Mouse (Mus musculus): ENCODE measurements around the gene Cers2. TPM values are rescaled to one million over a fixed set of nuclear protein-coding genes. Genes with fewer than 3 reads are reported as not detected.

Gene Cers2
- polyA plus RNA-seq, 1 experiment from 2014 or later, result 117 TPM

GRCm38 (mm10) chr3:95276428-95276934 lies 38.1 kb upstream of the Cers2 start:
- peaks cover 3% of the 10 kb centered on the region; the same call in 1 of the 2 replicates for H3K4me1 ChIP-seq (ENCODE audit: control insufficient read depth, insufficient read depth, low read length)
- WGBS (ENCODE audit: insufficient replicate concordance), result 61% methylated on average over 5 of the region's 5 CpGs
- no peaks in the 10 kb centered on the region for H3K9me3 ChIP-seq (replicated peaks; ENCODE audit: control insufficient read depth, low read length)
- no peaks in the 10 kb centered on the region for H3K27me3 ChIP-seq (ENCODE audit: control insufficient read depth, insufficient read depth, low read length)
- H3K27ac ChIP-seq (ENCODE audit: low read depth, low read length), result no peak overlapping the region; the same call in 1 of the 2 replicates
- no peak for ATAC-seq (replicated peaks; ENCODE audit: insufficient number of reproducible peaks, low FRiP score, low TSS enrichment)
- H3K4me2 ChIP-seq, result no peak overlapping the region
- H3K9ac ChIP-seq (ENCODE audit: low read depth, low read length), result no peak overlapping the region
- H3K36me3 ChIP-seq (ENCODE audit: control insufficient read depth, insufficient read depth, low read length), result no peaks in the 10 kb centered on the region; the same call in 1 of the 2 replicates
- no peak overlapping the region for H3K4me3 ChIP-seq (ENCODE audit: low read depth, low read length)

- Histone ChIP-seq H3K4me1 (ENCODE audit: control insufficient read depth, insufficient read depth, low read length) (peaks cover 3% of the 10 kb centered on the region; the same call in 1 of the 2 replicates), H3K4me3 (ENCODE audit: low read depth, low read length) (no peak overlapping the region), H3K9me3 (replicated peaks; ENCODE audit: control insufficient read depth, low read length) (no peaks in the 10 kb centered on the region), H3K4me2 (no peak overlapping the region), H3K27ac (ENCODE audit: low read depth, low read length) (no peak overlapping the region), H3K36me3 (ENCODE audit: control insufficient read depth, insufficient read depth, low read length) (no peaks in the 10 kb centered on the region; the same call in 1 of the 2 replicates), H3K9ac (ENCODE audit: low read depth, low read length) (0 out of 2 replicates have a peak overlapping the region, but pooled peaks have one; percentile 39), H3K27me3 (ENCODE audit: control insufficient read depth, insufficient read depth, low read length) (no peaks in the 10 kb centered on the region)
- ATAC-seq (replicated peaks; ENCODE audit: insufficient number of reproducible peaks, low FRiP score, low TSS enrichment), result no peak
- 60% methylated on average over 1 of the region's 1 CpGs for WGBS (ENCODE audit: insufficient replicate concordance)
Observed at GRCm38 (mm10) chr3:95277149-95277551, 37.4 kb upstream of the Cers2 start.

- H3K4me2 ChIP-seq, result peak overlapping the region; percentile 81
- peak overlapping the region; percentile 96 for H3K9ac ChIP-seq (ENCODE audit: low read depth, low read length)
- no peak for ATAC-seq (replicated peaks; ENCODE audit: insufficient number of reproducible peaks, low FRiP score, low TSS enrichment)
- H3K4me1 ChIP-seq (ENCODE audit: control insufficient read depth, insufficient read depth, low read length), result peaks cover 9% of the 10 kb centered on the region
- no peaks in the 10 kb centered on the region for H3K36me3 ChIP-seq (ENCODE audit: control insufficient read depth, insufficient read depth, low read length)
- 11% methylated on average over 8 of the region's 8 CpGs for WGBS (ENCODE audit: insufficient replicate concordance)
- H3K4me3 ChIP-seq (ENCODE audit: low read depth, low read length), result peak overlapping the region; percentile 84
- peak overlapping the region; percentile 84 for H3K27ac ChIP-seq (ENCODE audit: low read depth, low read length)
- no peaks in the 10 kb centered on the region for H3K9me3 ChIP-seq (replicated peaks; ENCODE audit: control insufficient read depth, low read length)
- no peaks in the 10 kb centered on the region for H3K27me3 ChIP-seq (ENCODE audit: control insufficient read depth, insufficient read depth, low read length)
Observed at GRCm38 (mm10) chr3:95280747-95281146, 33.8 kb upstream of the Cers2 start.

- no peaks in the 10 kb centered on the region for H3K27me3 ChIP-seq (ENCODE audit: control insufficient read depth, insufficient read depth, low read length)
- H3K9ac ChIP-seq (ENCODE audit: low read depth, low read length), result peak within 1 kb of the TSS; percentile 96
- no peaks in the 10 kb centered on the region for H3K36me3 ChIP-seq (ENCODE audit: control insufficient read depth, insufficient read depth, low read length)
- H3K27ac ChIP-seq (ENCODE audit: low read depth, low read length), result peak within 1 kb of the TSS; percentile 98
- under 1% methylated on average over 53 of the region's 53 CpGs for WGBS (ENCODE audit: insufficient replicate concordance)
- H3K4me3 ChIP-seq (ENCODE audit: low read depth, low read length), result peak within 1 kb of the TSS; percentile 84
- peaks cover 9% of the 10 kb centered on the region for H3K4me1 ChIP-seq (ENCODE audit: control insufficient read depth, insufficient read depth, low read length)
- H3K4me2 ChIP-seq, result peak within 1 kb of the TSS; percentile 81
- peak; percentile 87 for ATAC-seq (replicated peaks; ENCODE audit: insufficient number of reproducible peaks, low FRiP score, low TSS enrichment)
- no peaks in the 10 kb centered on the region for H3K9me3 ChIP-seq (replicated peaks; ENCODE audit: control insufficient read depth, low read length)
Observed at GRCm38 (mm10) chr3:95281216-95282126, 33.1 kb upstream of the Cers2 start, which contains the start of the genes Mindy1 and Prune1. Gene Mindy1 (plus strand): TSS chr3:95281345. Gene Prune1 (minus strand): TSS chr3:95282076.

GRCm38 (mm10) chr3:95282381-95282864 lies 32.2 kb upstream of the Cers2 start:
- WGBS (ENCODE audit: insufficient replicate concordance), result under 1% methylated on average over 11 of the region's 11 CpGs
- ATAC-seq (replicated peaks; ENCODE audit: insufficient number of reproducible peaks, low FRiP score, low TSS enrichment), result no peak
- Histone ChIP-seq H3K27ac (ENCODE audit: low read depth, low read length) (peak overlapping the region; percentile 98), H3K4me1 (ENCODE audit: control insufficient read depth, insufficient read depth, low read length) (peaks cover 9% of the 10 kb centered on the region), H3K27me3 (ENCODE audit: control insufficient read depth, insufficient read depth, low read length) (no peaks in the 10 kb centered on the region), H3K4me3 (ENCODE audit: low read depth, low read length) (peak overlapping the region; percentile 84), H3K36me3 (ENCODE audit: control insufficient read depth, insufficient read depth, low read length) (no peaks in the 10 kb centered on the region), H3K9ac (ENCODE audit: low read depth, low read length) (peak overlapping the region; percentile 93), H3K4me2 (peak overlapping the region; percentile 81), H3K9me3 (replicated peaks; ENCODE audit: control insufficient read depth, low read length) (no peaks in the 10 kb centered on the region)

- H3K9ac ChIP-seq (ENCODE audit: low read depth, low read length), result peak overlapping the region; percentile 93
- under 1% methylated on average over 51 of the region's 51 CpGs for WGBS (ENCODE audit: insufficient replicate concordance)
- H3K4me2 ChIP-seq, result peak overlapping the region; percentile 81
- peak; percentile 68 for ATAC-seq (replicated peaks; ENCODE audit: insufficient number of reproducible peaks, low FRiP score, low TSS enrichment)
- H3K4me3 ChIP-seq (ENCODE audit: low read depth, low read length), result peak overlapping the region; percentile 84
- peak overlapping the region; percentile 98 for H3K27ac ChIP-seq (ENCODE audit: low read depth, low read length)
- H3K27me3 ChIP-seq (ENCODE audit: control insufficient read depth, insufficient read depth, low read length), result no peaks in the 10 kb centered on the region
- no peaks in the 10 kb centered on the region for H3K9me3 ChIP-seq (replicated peaks; ENCODE audit: control insufficient read depth, low read length)
- peaks cover 3% of the 10 kb centered on the region; the same call in 1 of the 2 replicates for H3K36me3 ChIP-seq (ENCODE audit: control insufficient read depth, insufficient read depth, low read length)
- H3K4me1 ChIP-seq (ENCODE audit: control insufficient read depth, insufficient read depth, low read length), result peaks cover 9% of the 10 kb centered on the region
Observed at GRCm38 (mm10) chr3:95282865-95283588, 31.6 kb upstream of the Cers2 start.

GRCm38 (mm10) chr3:95283589-95283941 lies 31.0 kb upstream of the Cers2 start:
- Histone ChIP-seq H3K4me3 (ENCODE audit: low read depth, low read length) (peak overlapping the region; percentile 84), H3K27ac (ENCODE audit: low read depth, low read length) (peak overlapping the region; percentile 98), H3K27me3 (ENCODE audit: control insufficient read depth, insufficient read depth, low read length) (no peaks in the 10 kb centered on the region), H3K36me3 (ENCODE audit: control insufficient read depth, insufficient read depth, low read length) (peaks cover 9% of the 10 kb centered on the region), H3K4me2 (peak overlapping the region; percentile 81), H3K4me1 (ENCODE audit: control insufficient read depth, insufficient read depth, low read length) (peaks cover 9% of the 10 kb centered on the region), H3K9me3 (replicated peaks; ENCODE audit: control insufficient read depth, low read length) (no peaks in the 10 kb centered on the region), H3K9ac (ENCODE audit: low read depth, low read length) (peak overlapping the region; percentile 93)
- ATAC-seq (replicated peaks; ENCODE audit: insufficient number of reproducible peaks, low FRiP score, low TSS enrichment), result no peak
- 1% methylated on average over 7 of the region's 7 CpGs for WGBS (ENCODE audit: insufficient replicate concordance)

- no peak overlapping the region; the same call in 1 of the 2 replicates for H3K9ac ChIP-seq (ENCODE audit: low read depth, low read length)
- no peaks in the 10 kb centered on the region for H3K9me3 ChIP-seq (replicated peaks; ENCODE audit: control insufficient read depth, low read length)
- peak overlapping the region; percentile 84 for H3K4me3 ChIP-seq (ENCODE audit: low read depth, low read length)
- 32% methylated on average over 1 of the region's 1 CpGs for WGBS (ENCODE audit: insufficient replicate concordance)
- no peaks in the 10 kb centered on the region for H3K27me3 ChIP-seq (ENCODE audit: control insufficient read depth, insufficient read depth, low read length)
- H3K4me1 ChIP-seq (ENCODE audit: control insufficient read depth, insufficient read depth, low read length), result peaks cover 9% of the 10 kb centered on the region
- no peak overlapping the region for H3K27ac ChIP-seq (ENCODE audit: low read depth, low read length)
- H3K4me2 ChIP-seq, result peak overlapping the region; percentile 81
- peaks cover 10% of the 10 kb centered on the region for H3K36me3 ChIP-seq (ENCODE audit: control insufficient read depth, insufficient read depth, low read length)
- no peak for ATAC-seq (replicated peaks; ENCODE audit: insufficient number of reproducible peaks, low FRiP score, low TSS enrichment)
Observed at GRCm38 (mm10) chr3:95284062-95284461, 30.5 kb upstream of the Cers2 start.

All from heart, embryonic 11.5 days (tissue).